8 mouse cellular contexts compared by ENCODE assay signal in genomic region chr11:52000290-52000962, GRCm38 (mm10). TPM values are rescaled to one million over a fixed set of nuclear protein-coding genes. Genes with fewer than 3 reads are reported as not detected.
DNase-seq lines count a peak whose midpoint lies in the region; ATAC-seq lines count a peak whose summit lies in the region.

Gene Ube2b (minus strand): TSS chr11:52000762.

- peak; percentile 65 to 70 for ATAC-seq in hematopoietic stem cell, adult 5-6 weeks (replicated peaks in 1 of 2; ENCODE audit: insufficient read depth in 1 of 2, low FRiP score in 2 of 2, low TSS enrichment in 1 of 2, low read depth in 1 of 2, poor library complexity in 2 of 2, severe bottlenecking in 2 of 2)
- ATAC-seq in lung, embryonic 16.5 days (ENCODE audit: low read depth): peak; percentile 79

- 0% methylated on average over 50 of the region's 63 CpGs for WGBS in lung, embryonic 16.5 days

- H3K27me3 ChIP-seq in lung, embryonic 16.5 days (ENCODE audit: control insufficient read depth, insufficient read depth, low read depth, low read length): no peaks in the 10 kb centered on the region

- no peaks in the 10 kb centered on the region for H3K9me3 ChIP-seq in lung, embryonic 16.5 days (ENCODE audit: control insufficient read depth, low read length)

- DNase-seq in MEL-GATA-1-ER (ENCODE audit: extremely low read depth, low read depth): peak; percentile 93
- DNase-seq in cerebellum, adult 8-10 months: peak; percentile 93
- DNase-seq in forelimb bud, embryonic 11.5 days (ENCODE audit: low read depth, low spot score): peak; percentile 98
- DNase-seq in layer of hippocampus, adult 9-10 months (ENCODE audit: low spot score): peak; percentile 96
- DNase-seq in ovary, postnatal 10 days (ENCODE audit: low spot score): peak; percentile 91
- peak; percentile 93 to 95 for DNase-seq in thymus, postnatal 10 days (ENCODE audit: low spot score in 2 of 2)

- H3K4me2 ChIP-seq in lung, embryonic 16.5 days (ENCODE audit: low read depth, low read length): peak within 1 kb of the TSS; percentile 74

- peaks cover 18% of the 10 kb centered on the region for H3K4me1 ChIP-seq in lung, embryonic 16.5 days (replicated peaks; ENCODE audit: control insufficient read depth, insufficient read depth, low read length)

- H3K27ac ChIP-seq in lung, embryonic 16.5 days (ENCODE audit: low read length): peak within 1 kb of the TSS; percentile 97

- peaks cover 16% of the 10 kb centered on the region for H3K36me3 ChIP-seq in lung, embryonic 16.5 days (ENCODE audit: control insufficient read depth, insufficient read depth, low read length)

- H3K4me3 ChIP-seq in lung, embryonic 16.5 days (ENCODE audit: low read length): peak within 1 kb of the TSS; percentile 97

- H3K9ac ChIP-seq in lung, embryonic 16.5 days (ENCODE audit: low read length): peak within 1 kb of the TSS; percentile 98

RNA-seq across cellular contexts. Expression of gene Ube2b, which starts in this region (rescaled TPM):
- total RNA-seq in hematopoietic stem cell, adult 5-6 weeks (2017): 136 and 151 TPM in 2 replicates
- polyA plus RNA-seq in lung, embryonic 16.5 days (2015; fragmentation: Nextera tagmentation; extraction: Ambion mirVana): 231 and 248 TPM in 2 replicates

Comparison
In these comparisons a context has a peak if more than half of its experiments do, and no peak if none do; other contexts are left out.
1. Peak in every context shown above with its lines: DNase-seq, ATAC-seq, H3K4me3 ChIP-seq and H3K27ac ChIP-seq.